Mouse (Mus musculus): ENCODE results near the gene Masp2. TPM values are rescaled to one million over a fixed set of nuclear protein-coding genes. Genes with fewer than 3 reads are reported as not detected.

Gene Masp2
- total RNA-seq, 2 experiments from 2014 or later: 0.13 TPM; not detected in 1

- DNase-seq: no peak
Measured at GRCm38 (mm10) chr4:148600316-148600715, 2.0 kb upstream of the Masp2 start.

- no peak for DNase-seq
Measured at GRCm38 (mm10) chr4:148601871-148602270, 483 bp upstream of the Masp2 start.

GRCm38 (mm10) chr4:148603376-148604139, 1.2 kb downstream of the Masp2 start:
- DNase-seq: no peak

- no peak for DNase-seq
Measured at GRCm38 (mm10) chr4:148604141-148604540, 1.8 kb downstream of the Masp2 start.

GRCm38 (mm10) chr4:148604541-148605165, 2.3 kb downstream of the Masp2 start:
- peak; percentile 37 to 57 for DNase-seq

- peak; percentile 68 to 85 for DNase-seq
Measured at GRCm38 (mm10) chr4:148607758-148608157, 5.4 kb downstream of the Masp2 start.

GRCm38 (mm10) chr4:148609805-148610204, 7.5 kb downstream of the Masp2 start:
- no peak for DNase-seq

- DNase-seq: no peak
Measured at GRCm38 (mm10) chr4:148610631-148611364, 8.4 kb downstream of the Masp2 start.

- no peak for DNase-seq
Measured at GRCm38 (mm10) chr4:148612557-148612956, 10.2 kb downstream of the Masp2 start.

GRCm38 (mm10) chr4:148613738-148614137, 11.4 kb downstream of the Masp2 start:
- DNase-seq: no peak

- DNase-seq: no peak
Measured at GRCm38 (mm10) chr4:148619805-148620204, 17.5 kb downstream of the Masp2 start.

GRCm38 (mm10) chr4:148620718-148621117, 18.4 kb downstream of the Masp2 start:
- DNase-seq: no peak

- DNase-seq: no peak
Measured at GRCm38 (mm10) chr4:148622485-148622884, 20.1 kb downstream of the Masp2 start.

- no peak for DNase-seq
Measured at GRCm38 (mm10) chr4:148623609-148624008, 21.3 kb downstream of the Masp2 start.

GRCm38 (mm10) chr4:148625010-148625409, 22.7 kb downstream of the Masp2 start:
- no peak for DNase-seq

- DNase-seq: peak; percentile 40 to 45
Measured at GRCm38 (mm10) chr4:148625756-148626622, 23.6 kb downstream of the Masp2 start.

GRCm38 (mm10) chr4:148626623-148627185, 24.4 kb downstream of the Masp2 start, which contains the start of gene Tardbp:
TSS of gene Tardbp (minus strand) at chr4:148627019.
- DNase-seq: peak; percentile 96 to 97

GRCm38 (mm10) chr4:148627246-148627645, 24.9 kb downstream of the Masp2 start:
- DNase-seq: no peak

- DNase-seq: no peak
Measured at GRCm38 (mm10) chr4:148632013-148632692, 29.8 kb downstream of the Masp2 start.

GRCm38 (mm10) chr4:148633395-148634061, 31.2 kb downstream of the Masp2 start:
- no peak for DNase-seq
